Mouse (Mus musculus) heart, postnatal 36 days (tissue): Measurements from ENCODE around the gene Incenp. TPM values are rescaled to one million over a fixed set of nuclear protein-coding genes. Genes with fewer than 3 reads are reported as not detected.
"Not testable (repeated sequence)": the region's sequence is repeated elsewhere in the genome, so short reads cannot be mapped to it uniquely, and the experiment has no call there.

Source experiments
- DNase-seq, 2 experiments: peaks; one replicate each; pipeline ENCODE4 v3.0.0; 2021 to 2022
- intact Hi-C: fragments of 180-260 bp; cut with DNase I; formaldehyde crosslinking; loops from one replicate; pipeline ENCODE4 v1.15.1; 2025
- total RNA-seq, 2 experiments: library from RNA; stranded (reverse); gene quantifications; 2 replicates each; pipeline ENCODE4 v1.2.3; 2021

Incenp gene
- total RNA-seq, 2 experiments from 2014 or later: 6.6 TPM

GRCm38 (mm10) chr19:9920835-9921784 is 21.8 kb upstream of the Incenp start:
- intact Hi-C loops: no loop called here
- DNase-seq: peak; percentile 61 to 64

GRCm38 (mm10) chr19:9918176-9918861 is 19.0 kb upstream of the Incenp start:
- intact Hi-C loops: no loop called here
- DNase-seq: no peak

- no peak for DNase-seq
- intact Hi-C loops: loop anchor here (2.0 kb wide), 2 partner anchors 115 to 281 kb away; no protein-coding TSS in a partner anchor
These were observed 18.4 kb upstream of the Incenp start for GRCm38 (mm10) chr19:9917727-9918126.

- DNase-seq: peak; percentile 79 to 83
- intact Hi-C loops: loop anchor here (1.0 to 2.0 kb wide), 3 partner anchors 75 to 283 kb away; no protein-coding TSS in a partner anchor
These were observed 16.6 kb upstream of the Incenp start for GRCm38 (mm10) chr19:9915935-9916334.

- no peak for DNase-seq
- intact Hi-C loops: no loop called here
These were observed 15.0 kb upstream of the Incenp start for GRCm38 (mm10) chr19:9914346-9914745.

- DNase-seq: no peak
- intact Hi-C loops: no loop called here
These were observed 14.4 kb upstream of the Incenp start for GRCm38 (mm10) chr19:9913784-9914183.

- no peak for DNase-seq
- intact Hi-C loops: no loop called here
These were observed 12.0 kb upstream of the Incenp start for GRCm38 (mm10) chr19:9911314-9911754.

- intact Hi-C loops: no loop called here
- DNase-seq: no peak
These were observed 10.0 kb upstream of the Incenp start for GRCm38 (mm10) chr19:9909351-9909750.

- DNase-seq, intact Hi-C loops: not testable (repeated sequence)
These were observed 1.3 kb upstream of the Incenp start for GRCm38 (mm10) chr19:9900696-9901095.

GRCm38 (mm10) chr19:9899780-9900146 is 412 bp upstream of the Incenp start:
- intact Hi-C loops: loop anchor here (10.0 kb wide), 1 partner anchor 675 kb away; no protein-coding TSS in a partner anchor
- no peak for DNase-seq

GRCm38 (mm10) chr19:9898339-9899066 is 848 bp downstream of the Incenp start:
- intact Hi-C loops: loop anchor here (10.0 kb wide), 1 partner anchor 674 kb away; no protein-coding TSS in a partner anchor
- DNase-seq: peak; percentile 12 to 27

GRCm38 (mm10) chr19:9896067-9896466 is 3.3 kb downstream of the Incenp start:
- intact Hi-C loops: loop anchor here (10.0 kb wide), 1 partner anchor 671 kb away; no protein-coding TSS in a partner anchor
- DNase-seq: no peak

GRCm38 (mm10) chr19:9886771-9887170 is 12.6 kb downstream of the Incenp start:
- no peak for DNase-seq
- intact Hi-C loops: no loop called here

- DNase-seq: no peak
- intact Hi-C loops: no loop called here
These were observed 13.0 kb downstream of the Incenp start for GRCm38 (mm10) chr19:9886348-9886747.

- intact Hi-C loops: no loop called here
- no peak for DNase-seq
These were observed 21.0 kb downstream of the Incenp start for GRCm38 (mm10) chr19:9878186-9878835.

- intact Hi-C loops: no loop called here
- DNase-seq: no peak
These were observed 33.9 kb downstream of the Incenp start for GRCm38 (mm10) chr19:9865466-9865865.

- intact Hi-C loops: no loop called here
- no peak for DNase-seq
These were observed 34.5 kb downstream of the Incenp start for GRCm38 (mm10) chr19:9864856-9865255.

- intact Hi-C loops, DNase-seq: not testable (repeated sequence)
These were observed 38.5 kb downstream of the Incenp start for GRCm38 (mm10) chr19:9860821-9861220.

- DNase-seq, intact Hi-C loops: not testable (repeated sequence)
These were observed 49.8 kb downstream of the Incenp start for GRCm38 (mm10) chr19:9849368-9850075.
